Mouse (Mus musculus) frontal cortex, adult (tissue): ENCODE results near the gene Dnah8.

Experiments used
- ATAC-seq: cut with Nextera tagmentation; 2 replicates; pipeline ENCODE4 v1.9.2; 2017; ENCODE audit warnings: mild to moderate bottlenecking, moderate library complexity, mixed read lengths; ENCODE audit not compliant: low TSS enrichment

Dnah8 gene

DNA sequence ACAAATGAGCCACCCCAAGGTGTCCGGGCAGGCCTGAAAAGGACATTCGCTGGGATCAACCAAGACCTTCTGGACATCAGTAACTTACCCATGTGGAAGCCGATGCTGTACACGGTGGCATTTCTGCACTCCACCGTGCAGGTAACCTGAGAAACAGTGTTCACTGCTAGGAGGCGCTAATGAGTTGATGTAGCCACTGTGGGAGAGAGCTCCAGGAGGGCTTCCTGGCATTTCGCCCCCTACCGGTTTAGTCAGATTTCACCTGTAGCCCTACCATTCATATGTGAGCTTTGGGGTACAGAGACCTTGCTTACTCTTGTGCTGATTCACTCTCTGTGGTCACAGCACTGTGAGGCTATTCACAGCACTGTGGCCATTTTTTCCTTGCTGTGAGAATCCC, 195.0 kb downstream of the Dnah8 start:
- no peak for ATAC-seq

DNA sequence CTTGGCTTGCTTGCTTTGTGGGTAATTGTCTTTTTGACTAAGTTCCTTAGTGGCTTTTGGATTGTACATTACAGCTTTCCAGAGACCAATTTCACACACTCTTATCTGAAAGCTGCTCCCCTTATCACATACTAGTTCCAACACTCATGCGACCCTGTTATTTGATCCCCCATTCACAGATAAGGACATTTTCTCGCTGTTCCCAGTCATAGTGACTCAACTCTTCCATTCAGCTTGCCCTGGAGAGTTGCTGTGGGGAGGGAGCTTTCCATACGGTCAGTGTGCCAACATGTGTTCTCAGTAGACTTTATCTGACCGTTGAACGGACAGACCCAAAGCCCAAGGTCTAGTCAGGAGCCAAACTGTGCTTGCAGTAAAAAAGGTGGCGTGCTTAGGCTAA, 197.0 kb downstream of the Dnah8 start:
- ATAC-seq = no peak

DNA sequence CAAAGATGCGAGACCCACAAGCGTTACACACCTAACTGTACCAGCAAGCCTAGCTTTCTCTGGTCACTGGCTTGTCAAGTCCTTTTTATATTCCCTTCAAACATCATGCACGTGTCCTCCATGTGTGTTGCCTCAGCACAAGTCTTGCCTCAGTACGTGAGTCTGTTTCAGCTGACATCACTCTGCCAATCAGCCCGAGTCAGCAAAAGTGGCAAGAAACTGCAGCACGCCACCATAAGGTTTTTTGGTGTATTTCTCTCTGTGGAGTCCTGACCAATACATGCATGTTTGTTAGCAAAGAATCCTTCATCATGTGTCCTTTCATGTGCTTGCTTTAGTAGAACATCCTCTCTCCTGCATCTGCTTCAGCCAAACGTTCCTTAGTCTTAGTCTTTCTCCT, 200.3 kb downstream of the Dnah8 start:
- no peak for ATAC-seq

DNA sequence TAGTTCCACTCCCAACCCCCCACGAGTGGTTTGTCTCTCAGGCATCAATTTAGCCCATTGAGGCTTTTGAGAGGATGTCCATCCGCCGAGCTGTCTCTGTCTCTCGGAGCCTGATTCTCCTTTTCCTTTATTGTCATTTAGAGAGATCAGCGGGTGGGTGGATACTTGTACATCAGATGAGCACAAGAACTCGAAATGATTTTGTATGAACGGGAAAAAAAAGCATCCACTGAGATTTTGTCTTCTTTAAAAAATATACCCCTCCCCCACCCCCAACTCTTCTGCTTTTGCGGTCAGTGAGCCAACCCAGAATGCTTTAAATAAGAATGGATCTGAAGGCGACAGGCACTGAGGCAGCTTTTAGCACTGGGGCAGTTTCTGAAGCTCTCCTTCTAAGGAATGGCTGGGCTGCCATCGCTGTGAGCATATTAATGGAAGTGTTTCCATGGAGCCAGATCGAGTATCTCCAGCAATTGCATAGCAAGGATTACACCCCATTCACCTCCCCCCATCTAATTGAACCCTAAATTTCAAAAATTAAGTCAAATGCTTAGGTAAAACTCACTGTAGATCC, 201.7 kb downstream of the Dnah8 start:
- ATAC-seq = no peak

DNA sequence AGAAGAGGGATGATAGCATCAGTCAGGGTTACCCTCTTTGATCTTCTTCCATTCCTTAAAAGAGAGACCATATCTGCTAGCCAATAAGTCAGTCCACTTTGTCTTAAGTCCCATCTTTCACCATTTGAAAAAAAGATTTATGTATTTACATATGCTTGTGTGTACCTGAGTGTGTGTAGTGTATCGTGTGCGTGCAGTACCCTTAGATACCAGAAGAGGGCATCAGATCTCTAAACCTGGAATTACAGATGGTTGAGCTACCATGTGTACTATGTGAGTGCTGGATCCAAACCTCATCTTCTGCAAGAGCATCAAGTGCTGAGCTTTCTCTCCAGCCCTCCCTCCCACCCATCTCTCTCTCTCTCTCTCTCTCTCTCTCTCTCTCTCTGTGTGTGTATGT, 207.0 kb downstream of the Dnah8 start:
- ATAC-seq = no peak

DNA sequence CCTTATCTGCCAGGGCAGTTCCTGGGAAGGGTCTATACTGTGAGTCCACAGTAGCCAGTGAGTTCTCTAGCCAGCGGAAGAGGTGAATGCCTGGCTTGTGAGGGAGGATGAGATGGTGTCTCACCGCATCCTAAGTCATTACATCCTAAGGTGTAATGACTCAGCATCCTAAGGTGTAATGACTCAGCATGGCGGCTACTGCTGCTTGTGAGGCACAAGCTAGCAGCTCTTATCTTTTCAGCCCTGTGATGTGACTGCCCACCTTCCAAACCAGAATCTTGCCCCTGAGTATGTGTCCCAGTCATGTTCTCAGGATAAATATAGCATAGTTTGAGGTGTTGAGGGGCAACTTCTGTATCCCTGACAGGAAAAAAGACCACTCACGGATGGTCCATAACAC, 211.3 kb downstream of the Dnah8 start:
- no peak for ATAC-seq

DNA sequence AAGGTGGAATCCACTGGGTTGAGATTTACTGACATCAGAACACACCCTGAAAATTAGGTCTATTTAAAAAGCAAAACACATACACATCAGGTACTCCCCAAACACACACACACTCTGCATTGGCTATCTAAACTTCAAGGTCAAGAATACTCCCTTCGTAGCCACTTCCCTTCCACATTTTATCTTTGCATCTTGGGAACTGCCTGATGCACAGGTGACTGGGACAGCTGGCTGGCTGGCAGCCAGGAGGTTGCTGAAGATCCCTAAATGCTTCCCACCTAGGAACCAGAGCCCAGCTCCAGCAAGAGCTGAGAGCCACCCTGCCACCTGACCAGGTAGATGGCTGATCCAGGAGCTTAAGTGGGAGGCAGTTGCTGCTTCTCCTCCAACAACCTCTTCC, 212.9 kb downstream of the Dnah8 start:
- no peak for ATAC-seq

DNA sequence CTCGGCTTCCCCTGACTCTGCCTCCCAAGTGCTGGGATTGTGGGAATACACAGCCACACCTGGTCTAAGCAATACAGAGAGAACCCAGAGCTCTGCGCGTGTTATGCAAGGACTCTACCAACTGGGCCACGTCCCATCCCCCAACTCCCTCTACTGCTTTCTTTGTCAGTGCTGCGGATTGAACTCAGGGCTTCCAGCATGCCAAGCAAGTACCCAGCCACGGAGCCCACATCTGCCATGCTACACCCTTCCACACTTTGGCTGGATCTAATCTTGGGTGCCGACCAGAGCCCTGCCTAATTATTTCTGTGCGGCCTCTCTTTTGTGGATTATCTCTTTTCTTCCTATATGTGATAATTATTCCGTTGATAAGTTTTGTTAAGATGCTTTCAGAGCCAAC, 215.9 kb downstream of the Dnah8 start:
- no peak for ATAC-seq

DNA sequence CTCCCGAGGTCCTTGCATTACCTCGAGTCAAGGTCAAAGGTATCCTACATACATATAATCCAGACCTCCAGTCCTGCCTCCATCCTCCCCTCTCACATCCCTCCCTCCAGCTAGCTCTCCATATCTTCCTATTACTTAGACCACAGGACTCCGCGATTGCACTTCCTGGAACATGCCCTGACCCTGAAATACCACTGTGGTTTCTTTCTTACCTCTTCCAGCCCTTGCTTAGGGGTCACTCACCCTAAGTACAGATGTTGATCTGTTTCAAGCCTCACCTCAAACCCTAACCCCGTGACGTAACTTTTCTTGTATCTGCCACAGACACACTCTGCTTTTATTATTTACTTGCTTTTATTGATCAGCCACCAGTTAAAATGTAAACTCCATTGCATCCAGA, 218.2 kb downstream of the Dnah8 start:
- no peak for ATAC-seq

DNA sequence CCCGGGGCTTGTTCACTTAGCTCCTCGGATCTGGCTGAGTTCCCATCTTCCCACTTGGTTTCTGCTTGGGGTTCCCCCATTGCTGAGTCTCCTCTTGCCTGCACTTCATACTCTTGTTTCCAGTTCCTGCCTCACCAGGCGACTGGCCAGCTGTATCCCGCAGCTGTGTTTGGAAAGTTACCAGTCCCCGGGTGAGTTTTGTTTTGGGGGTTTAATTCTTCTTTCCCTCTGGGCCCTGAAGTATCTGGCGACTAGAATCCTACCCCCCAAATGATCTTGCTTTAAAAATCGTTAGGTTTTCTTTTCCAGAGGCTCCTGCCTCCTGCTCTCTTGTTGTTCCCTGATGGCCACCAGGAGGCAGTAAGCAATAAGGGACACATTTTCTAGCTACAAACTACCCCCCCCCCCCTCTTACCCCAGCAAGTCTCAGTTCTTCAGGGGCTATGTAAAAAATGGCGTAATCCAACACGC, 220.2 kb downstream of the Dnah8 start:
- no peak for ATAC-seq

DNA sequence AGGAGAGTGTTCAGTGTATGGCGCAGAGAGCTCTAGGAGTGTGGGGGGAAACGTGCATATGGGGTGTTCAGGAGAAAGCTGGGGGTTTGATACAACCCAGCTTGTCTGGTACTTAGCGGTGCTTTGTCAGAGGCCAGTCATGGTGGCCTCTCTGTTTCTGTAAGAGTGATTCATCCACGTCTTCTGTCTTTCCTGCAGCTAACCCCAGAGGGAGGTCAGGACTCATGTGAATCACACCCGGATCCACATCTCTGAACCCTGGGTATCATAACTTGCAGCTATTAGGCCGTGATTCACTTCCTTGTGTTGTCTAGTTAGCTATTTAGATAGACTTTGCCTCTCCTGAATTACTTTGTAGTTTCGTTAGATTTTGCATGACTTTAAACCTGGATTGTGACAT, 223.3 kb downstream of the Dnah8 start:
- ATAC-seq = no peak

DNA sequence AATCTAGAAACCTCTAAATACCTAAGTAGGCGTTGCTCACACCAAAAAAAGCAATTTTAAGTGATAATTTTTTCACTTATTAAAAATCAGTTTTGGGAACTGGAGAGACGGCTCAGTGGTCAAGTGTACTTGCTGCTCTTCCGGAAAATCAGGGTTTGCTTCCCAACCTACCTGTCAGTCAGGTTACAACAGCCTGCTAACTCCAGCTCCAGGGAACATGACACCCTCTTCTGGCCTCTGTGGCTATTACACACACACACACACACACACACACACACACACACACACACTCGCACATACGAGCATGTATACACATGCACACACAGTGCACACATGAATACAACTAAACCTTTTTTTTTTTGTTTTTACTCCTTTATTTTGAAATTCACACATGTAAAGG, 223.9 kb downstream of the Dnah8 start:
- no peak for ATAC-seq

DNA sequence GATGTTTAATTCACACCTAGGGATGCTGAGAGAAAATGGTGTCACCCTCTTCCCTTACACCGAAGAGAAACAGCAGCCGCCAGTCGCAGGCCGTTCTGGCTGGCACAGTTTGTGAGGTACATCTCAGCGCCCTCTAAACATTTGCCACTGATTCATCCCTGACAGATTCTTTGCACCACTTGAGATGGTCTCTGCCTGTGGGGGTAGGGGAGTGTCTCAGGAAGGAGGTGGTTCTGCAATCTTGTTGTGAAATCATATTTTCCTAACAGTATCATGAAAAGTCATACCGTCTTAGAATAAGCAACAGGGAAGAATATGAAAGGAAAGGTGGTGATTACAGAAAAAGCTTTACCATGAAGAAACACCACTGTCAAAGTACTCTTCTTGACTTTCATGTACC, 224.7 kb downstream of the Dnah8 start:
- ATAC-seq = no peak

DNA sequence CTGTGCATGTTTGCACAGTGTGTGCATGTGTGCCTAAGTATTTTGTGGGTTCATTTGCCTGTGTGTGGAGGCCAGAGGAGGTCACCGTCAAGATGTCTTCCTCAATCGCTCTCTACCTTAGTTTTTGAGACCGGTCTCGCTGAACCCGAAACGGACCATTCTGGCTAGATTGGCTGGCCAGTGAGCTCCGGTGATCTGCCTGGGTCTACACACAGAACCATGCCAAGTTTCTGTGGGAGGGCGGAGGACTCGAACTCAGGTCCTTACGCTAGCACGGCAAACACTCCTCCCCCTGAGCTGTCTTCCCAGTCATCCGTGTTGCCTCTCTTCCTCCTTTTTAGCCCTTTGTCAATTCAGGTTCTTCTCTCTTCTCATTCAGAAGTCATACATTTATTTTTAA, 225.7 kb downstream of the Dnah8 start:
- no peak for ATAC-seq

DNA sequence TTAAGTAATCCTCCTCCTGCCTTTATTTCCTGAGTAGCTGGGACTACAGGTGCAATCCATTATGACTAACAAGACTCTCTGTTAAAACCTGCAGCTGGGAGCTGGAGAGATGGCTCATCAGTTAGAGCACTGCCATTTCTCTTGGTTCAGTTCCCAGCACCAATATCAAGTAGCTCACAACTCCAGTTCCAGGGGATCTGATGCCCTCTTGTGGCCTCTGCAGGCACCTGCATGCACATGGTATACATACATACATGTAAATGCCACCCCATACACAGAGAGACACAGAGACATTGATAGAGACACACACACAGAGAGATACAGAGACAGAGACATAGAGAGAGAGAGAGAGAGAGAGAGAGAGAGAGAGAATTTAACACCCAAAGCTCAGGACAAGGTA, 228.2 kb downstream of the Dnah8 start:
- ATAC-seq = no peak

DNA sequence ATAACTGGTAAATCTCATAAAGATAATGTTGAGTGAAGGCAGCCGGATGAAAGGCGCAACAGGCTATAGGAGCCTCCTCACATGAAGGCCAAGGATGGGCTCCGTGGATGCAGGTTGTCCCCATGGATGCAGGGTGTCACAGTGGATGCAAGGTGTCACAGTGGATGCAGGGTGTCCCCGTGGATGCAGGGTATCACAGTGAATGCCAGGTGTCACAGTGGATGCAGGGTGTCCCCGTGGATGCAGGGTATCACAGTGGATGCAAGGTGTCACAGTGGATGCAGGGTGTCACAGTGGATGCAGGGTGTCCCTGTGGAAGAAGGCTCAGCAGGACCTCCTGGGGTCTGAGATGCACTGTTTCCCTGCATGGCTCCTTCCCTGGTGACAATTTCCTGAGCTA, 233.2 kb downstream of the Dnah8 start:
- ATAC-seq = no peak

DNA sequence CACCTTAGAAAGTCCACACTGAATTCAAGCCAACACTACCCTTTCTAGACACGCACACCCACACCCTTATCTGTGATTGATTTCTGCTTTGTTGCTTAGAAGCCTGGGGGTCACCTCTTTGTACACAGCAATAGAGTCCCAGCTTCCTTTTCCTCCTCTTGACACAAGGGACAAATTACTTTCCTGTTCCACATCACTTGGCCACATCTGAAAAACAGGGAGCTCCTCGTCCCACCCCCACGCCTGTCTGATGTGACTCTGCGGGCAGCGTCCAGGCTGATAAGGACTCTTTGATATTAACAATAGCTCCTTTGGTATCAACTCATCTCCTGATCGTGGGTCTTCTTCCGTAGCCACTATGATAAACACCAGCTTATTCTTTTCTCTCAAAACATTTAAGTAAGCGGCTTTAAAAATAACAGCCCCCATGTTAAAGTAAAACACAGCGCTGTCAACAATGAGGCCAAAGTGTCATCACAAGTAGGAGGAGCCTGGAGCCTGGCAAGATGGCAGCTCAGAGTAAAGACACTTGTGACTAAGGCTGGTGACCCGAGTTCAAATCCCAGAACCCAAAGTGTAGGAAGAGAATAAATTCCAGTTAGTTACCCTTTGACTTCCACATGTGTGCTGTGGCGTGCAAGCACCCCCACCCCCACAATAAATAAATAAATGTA, 234.6 kb downstream of the Dnah8 start:
- no peak for ATAC-seq

DNA sequence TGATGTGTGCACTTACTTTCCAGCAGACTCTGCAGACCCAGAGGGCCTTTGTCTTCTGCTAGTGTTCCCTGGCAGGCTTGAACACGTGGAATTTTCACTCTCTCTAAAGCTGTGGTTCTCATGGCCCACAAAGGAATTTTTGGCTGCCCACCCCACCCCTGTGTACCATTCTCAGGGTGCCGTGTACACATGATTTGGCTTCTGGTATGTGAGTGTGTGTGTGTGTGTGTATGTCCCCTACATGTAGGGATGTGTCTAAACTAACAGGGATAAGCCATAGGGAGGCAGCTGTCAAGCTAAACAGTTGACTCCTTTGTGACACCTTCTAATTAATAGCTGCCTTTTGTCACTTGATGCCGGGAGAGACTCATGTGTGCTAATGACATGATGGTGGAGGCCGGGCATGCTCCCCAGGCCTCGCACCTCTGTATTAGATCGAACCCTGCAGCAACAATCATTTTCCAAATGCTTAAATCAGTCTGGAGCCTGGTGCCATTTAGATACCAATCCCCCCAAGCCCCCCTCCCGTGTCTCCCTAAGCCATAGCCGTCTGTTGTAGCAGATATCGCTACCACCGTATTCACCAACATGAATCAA, 235.9 kb downstream of the Dnah8 start:
- no peak for ATAC-seq

DNA sequence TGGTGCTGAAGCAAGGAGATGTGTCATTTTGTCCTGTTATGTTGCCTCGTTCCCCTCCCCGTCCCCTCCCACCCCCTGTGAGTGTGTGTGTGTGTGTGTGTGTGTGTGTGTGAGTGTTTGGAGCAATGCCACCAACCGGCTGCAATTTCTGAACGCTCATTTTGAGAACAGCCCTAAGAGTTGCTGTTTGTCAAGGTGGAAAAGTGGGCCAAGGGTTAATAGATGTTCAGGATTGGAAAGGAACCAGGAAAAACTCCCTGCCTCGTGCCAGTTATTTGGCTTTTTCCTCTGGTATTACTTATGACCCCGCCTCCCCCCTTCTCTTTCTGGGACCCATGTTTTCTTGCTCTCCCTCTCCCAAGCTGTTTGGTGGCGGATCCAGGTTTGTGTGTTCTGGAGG, 236.5 kb downstream of the Dnah8 start:
- ATAC-seq = no peak

DNA sequence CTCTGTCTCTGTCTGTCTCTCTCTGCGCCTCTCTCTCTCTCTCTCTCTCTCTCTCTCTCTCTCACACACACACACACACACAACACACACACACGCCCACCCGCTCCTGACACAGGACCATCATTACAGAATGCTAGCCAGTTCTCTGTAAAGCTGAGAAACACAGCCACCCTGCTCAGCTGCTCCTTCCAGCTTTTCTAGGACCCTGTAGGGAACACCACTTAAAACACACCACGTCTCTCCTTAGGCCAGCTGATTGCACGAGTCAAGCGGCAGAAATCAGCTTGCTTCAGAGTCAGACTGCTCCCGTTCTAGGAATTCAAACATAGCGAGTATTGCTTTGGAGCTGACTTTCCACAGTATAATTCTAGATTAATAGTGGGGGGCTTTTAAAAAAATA, 242.1 kb downstream of the Dnah8 start:
- no peak for ATAC-seq

DNA sequence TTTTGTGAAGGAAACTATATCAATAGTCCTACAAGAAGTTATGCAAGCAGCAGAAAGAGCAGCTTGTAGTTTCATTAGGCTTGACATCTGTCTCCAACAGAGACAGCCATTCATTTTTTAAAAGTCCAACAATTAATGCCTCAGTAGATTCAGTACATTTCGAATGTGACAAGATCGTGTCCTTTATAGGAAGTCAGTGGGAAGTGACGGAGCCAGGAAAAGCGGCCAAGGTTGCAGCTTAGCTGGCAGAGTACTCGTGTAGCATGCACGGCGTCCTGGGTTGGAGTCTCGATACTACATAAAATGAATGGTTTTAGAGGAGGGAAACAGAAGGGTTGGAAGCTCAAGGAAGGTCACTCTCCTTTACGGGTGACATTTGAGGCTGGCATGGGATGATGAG, 242.8 kb downstream of the Dnah8 start:
- ATAC-seq = no peak

DNA sequence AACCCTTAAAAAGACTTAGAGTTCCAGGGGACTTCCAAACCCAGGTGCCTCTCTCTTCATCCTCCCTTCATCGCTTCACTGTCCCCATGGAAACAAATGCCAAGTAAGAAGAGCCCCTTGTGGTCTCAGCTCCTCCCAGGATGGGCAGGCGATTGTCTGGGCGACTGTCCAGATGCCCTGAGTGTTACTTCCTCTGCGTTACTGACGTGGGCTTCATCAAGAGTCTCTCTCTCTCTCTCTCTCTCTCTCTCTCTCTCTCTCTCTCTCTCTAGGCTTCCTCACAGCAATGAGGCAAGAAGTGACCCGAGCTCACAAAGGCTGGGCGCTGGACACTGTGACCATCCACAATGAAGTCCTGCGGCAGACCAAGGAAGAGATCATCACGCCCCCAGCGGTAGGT, 246.9 kb downstream of the Dnah8 start:
- ATAC-seq = no peak

DNA sequence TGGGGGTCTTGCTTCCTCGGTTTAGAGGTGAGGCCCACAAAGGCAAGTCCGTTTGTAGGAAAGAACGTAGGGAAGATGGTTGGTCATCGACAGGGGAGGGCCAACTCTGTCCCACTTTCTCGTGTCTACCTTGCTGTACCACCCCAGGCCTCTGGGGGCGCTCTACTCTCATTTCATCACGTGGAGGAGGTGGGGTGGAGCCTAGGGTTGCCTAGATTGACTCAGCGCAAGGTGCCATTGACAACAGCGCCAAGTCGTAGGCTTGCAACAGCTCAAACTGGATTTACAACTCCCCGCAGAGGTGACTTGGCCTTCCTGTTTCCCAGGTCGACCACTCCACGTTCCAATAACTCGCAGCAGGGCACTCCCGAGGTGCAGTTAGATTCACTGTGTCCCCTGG, 250.1 kb downstream of the Dnah8 start:
- ATAC-seq = no peak

DNA sequence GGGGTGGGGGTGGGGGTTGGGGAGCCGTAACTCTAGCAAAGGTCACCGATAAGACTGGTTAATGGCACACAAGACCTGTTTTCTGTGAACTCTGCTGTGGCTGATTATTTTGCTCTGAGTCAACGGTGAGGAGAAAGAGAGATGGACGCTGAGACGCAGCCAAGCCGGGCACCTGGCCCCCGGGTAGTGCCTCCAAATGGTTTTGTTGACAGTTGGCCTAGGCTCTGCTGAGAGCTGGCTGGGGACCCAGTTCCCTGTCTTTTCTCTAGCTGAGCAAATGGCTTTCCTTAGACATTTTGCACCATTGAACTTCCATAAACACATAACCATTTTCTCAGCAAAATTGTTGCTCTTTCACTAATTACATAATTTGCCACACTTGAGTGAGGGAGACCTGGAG, 253.3 kb downstream of the Dnah8 start:
- ATAC-seq = no peak
